Mouse (Mus musculus) heart, embryonic 11.5 days (tissue): ENCODE results near the gene Gm20388. TPM values are rescaled to one million over a fixed set of nuclear protein-coding genes. Genes with fewer than 3 reads are reported as not detected.
A peak's percentile ranks its signal among the peaks of the same experiment; 100 is the strongest.

Experiments
- ATAC-seq: fragments of 200-750 bp; cut with Nextera tagmentation; replicated peaks from 2 replicates; pipeline ENCODE4 v1.8.0; 2017; ENCODE audit warnings: moderate library complexity; ENCODE audit not compliant: insufficient number of reproducible peaks, low FRiP score, low TSS enrichment
- H3K27ac ChIP-seq: fragments of 300-500 bp; sonication (generic); 2 replicates; pipeline ENCODE4 v1.5.1; 2014; ENCODE audit warnings: mild to moderate bottlenecking, low read depth, low read length
- H3K27me3 ChIP-seq: fragments of 300-500 bp; sonication (generic); 2 replicates; pipeline ENCODE4 v1.6.1; 2014; ENCODE audit warnings: mild to moderate bottlenecking, low read length, mixed read lengths; ENCODE audit not compliant: control insufficient read depth, insufficient read depth
- H3K36me3 ChIP-seq: fragments of 300-500 bp; sonication (generic); 2 replicates; pipeline ENCODE4 v1.6.1; 2014; ENCODE audit warnings: mild to moderate bottlenecking, low read length, moderate library complexity, mixed read lengths; ENCODE audit not compliant: control insufficient read depth, insufficient read depth
- H3K4me1 ChIP-seq: fragments of 300-500 bp; sonication (generic); 2 replicates; pipeline ENCODE4 v1.6.1; 2014; ENCODE audit warnings: low read length; ENCODE audit not compliant: control insufficient read depth, insufficient read depth
- H3K4me2 ChIP-seq: fragments of 300-500 bp; sonication (generic); 2 replicates; pipeline ENCODE4 v1.6.1; 2014; ENCODE audit warnings: mild to moderate bottlenecking, moderate library complexity
- H3K4me3 ChIP-seq: fragments of 300-500 bp; sonication (generic); 2 replicates; pipeline ENCODE4 v1.5.1; 2014; ENCODE audit warnings: low read depth, low read length
- H3K9ac ChIP-seq: fragments of 300-500 bp; sonication (generic); 2 replicates; pipeline ENCODE4 v1.6.1; 2014; ENCODE audit warnings: mild to moderate bottlenecking, low read depth, low read length, moderate library complexity
- H3K9me3 ChIP-seq: fragments of 300-500 bp; sonication (generic); replicated peaks from 2 replicates; pipeline ENCODE4 v1.6.1; 2016; ENCODE audit warnings: low read length; ENCODE audit not compliant: control insufficient read depth
- WGBS: fragments of 180-500 bp; shearing (Covaris S2); extraction: QIAGEN DNeasy Blood & Tissue Kit; methylation state at CpG from one replicate; pipeline ENCODE4 v1.1.7; 2014; ENCODE audit not compliant: insufficient replicate concordance; 5-methylcytosine and 5-hydroxymethylcytosine counted together
- polyA plus RNA-seq: library from polyadenylated mRNA; unstranded; fragments of >200 nt; fragmentation: Nextera tagmentation; extraction: Ambion mirVana; gene quantifications from 2 replicates; pipeline ENCODE4 v1.2.1, GENCODE M21; 2014

The Gm20388 gene
- polyA plus RNA-seq, 1 experiment from 2014 or later, result 6.4 TPM

- Histone ChIP-seq H3K36me3 (peaks cover 52% of the 10 kb centered on the region), H3K27me3 (no peaks in the 10 kb centered on the region), H3K9me3 (no peaks in the 10 kb centered on the region; the same call in 1 of the 2 replicates), H3K9ac (no peak overlapping the region), H3K27ac (no peak overlapping the region), H3K4me2 (no peak overlapping the region), H3K4me1 (no peaks in the 10 kb centered on the region), H3K4me3 (no peak overlapping the region)
- ATAC-seq, result no peak
- WGBS, result 94% methylated on average over 5 of the region's 5 CpGs
These were observed 3591.6 kb downstream of the Gm20388 start for GRCm38 (mm10) chr8:123502192-123502591.

DNA sequence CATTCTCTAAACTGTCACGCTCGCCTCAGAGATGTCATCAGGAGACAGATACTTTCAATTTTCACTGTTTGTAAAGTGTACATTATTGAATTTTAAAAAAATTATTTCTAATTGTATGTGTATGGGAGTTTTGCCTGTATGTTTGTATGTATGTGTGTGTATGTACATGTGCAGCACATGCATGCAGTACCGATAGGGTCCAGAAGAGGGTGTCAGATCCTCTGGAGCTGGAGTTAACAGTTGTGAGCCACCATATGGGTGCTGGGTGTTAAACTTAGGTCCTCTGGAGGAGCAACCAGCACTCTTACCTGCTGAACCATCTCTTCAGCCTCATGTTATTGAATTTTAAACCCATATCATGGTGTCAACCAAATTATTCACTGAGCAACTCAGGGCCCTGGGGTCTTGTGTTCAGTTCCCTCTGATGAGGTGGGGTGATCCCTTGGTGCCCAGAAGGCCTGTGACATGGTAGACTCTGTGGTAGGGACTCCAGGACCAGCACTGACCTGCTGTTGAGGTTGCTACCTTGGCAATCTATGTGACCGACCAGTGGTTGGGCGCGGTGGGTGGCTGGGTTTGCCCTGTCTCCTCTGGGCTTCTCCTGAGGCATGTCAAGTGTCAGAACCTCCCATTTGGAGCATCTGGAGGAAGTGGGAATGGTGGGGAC, 3593.3 kb downstream of the Gm20388 start:
- Histone ChIP-seq H3K27ac (no peak overlapping the region), H3K4me1 (no peaks in the 10 kb centered on the region), H3K9me3 (no peaks in the 10 kb centered on the region; the same call in 1 of the 2 replicates), H3K36me3 (peaks cover 49% of the 10 kb centered on the region), H3K4me3 (no peak overlapping the region), H3K4me2 (no peak overlapping the region), H3K9ac (no peak overlapping the region), H3K27me3 (no peaks in the 10 kb centered on the region)
- 93% methylated on average over 6 of the region's 6 CpGs for WGBS
- ATAC-seq, result no peak

DNA sequence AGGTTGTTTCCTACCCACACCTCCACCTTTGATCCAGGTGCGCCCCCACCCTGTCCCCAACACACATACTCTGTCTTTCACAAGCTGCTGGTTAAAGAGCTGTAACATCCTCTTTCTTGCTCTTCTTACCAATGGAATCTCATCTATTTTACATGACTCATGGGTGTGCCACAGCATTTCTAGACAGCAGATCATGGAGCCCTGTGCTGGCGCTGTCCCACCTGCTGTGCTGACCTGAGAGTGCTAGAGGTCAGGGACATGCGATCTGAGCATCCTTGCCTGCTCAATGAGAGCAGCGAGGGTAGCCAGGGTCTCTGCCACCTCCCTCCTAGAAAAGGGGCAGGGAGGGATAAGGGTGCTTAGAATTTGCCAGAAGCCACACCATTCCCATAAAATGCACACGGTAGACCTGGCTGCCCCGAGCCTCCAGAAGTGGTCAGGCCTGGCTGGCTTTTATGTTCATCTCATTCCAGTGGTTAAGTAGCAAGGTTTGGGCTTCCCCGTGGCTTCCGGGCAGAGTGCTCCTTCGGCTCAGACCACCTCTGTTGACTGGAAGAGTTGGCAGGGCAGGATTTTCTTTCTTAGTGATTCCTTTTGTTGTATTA, 3594.1 kb downstream of the Gm20388 start:
- no peak overlapping the region for H3K9ac ChIP-seq
- H3K9me3 ChIP-seq, result no peaks in the 10 kb centered on the region; the same call in 1 of the 2 replicates
- H3K27me3 ChIP-seq, result no peaks in the 10 kb centered on the region
- H3K27ac ChIP-seq, result no peak overlapping the region
- H3K4me2 ChIP-seq, result no peak overlapping the region
- WGBS, result 91% methylated on average over 9 of the region's 9 CpGs
- no peak for ATAC-seq
- no peaks in the 10 kb centered on the region for H3K4me1 ChIP-seq
- peaks cover 43% of the 10 kb centered on the region for H3K36me3 ChIP-seq
- no peak overlapping the region for H3K4me3 ChIP-seq

DNA sequence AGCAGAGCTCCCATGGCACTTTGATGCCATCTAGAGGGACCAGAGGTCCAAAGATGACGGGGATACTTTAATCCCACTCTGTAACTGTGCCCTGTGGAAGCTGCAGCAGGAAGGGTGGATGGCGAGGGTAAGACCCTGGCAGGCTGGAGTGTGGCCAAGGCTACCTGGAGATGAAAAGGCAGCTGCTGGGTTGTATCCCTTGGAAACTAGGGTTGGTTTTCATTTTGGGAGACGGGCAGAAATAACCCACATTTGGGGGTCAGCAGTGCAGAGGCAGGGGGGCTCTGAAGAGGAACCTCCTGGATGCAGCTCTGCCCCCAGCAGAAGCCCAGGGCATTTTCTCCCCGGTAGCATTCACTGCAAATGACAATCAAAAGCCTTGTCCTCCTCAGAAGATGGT, 3594.6 kb downstream of the Gm20388 start:
- no peak overlapping the region for H3K27ac ChIP-seq
- peaks cover 38% of the 10 kb centered on the region for H3K36me3 ChIP-seq
- H3K9ac ChIP-seq, result no peak overlapping the region
- no peaks in the 10 kb centered on the region; the same call in 1 of the 2 replicates for H3K9me3 ChIP-seq
- no peak overlapping the region for H3K4me2 ChIP-seq
- WGBS, result 88% methylated on average over 4 of the region's 4 CpGs
- no peak for ATAC-seq
- no peak overlapping the region for H3K4me3 ChIP-seq
- no peaks in the 10 kb centered on the region for H3K27me3 ChIP-seq
- H3K4me1 ChIP-seq, result no peaks in the 10 kb centered on the region

- no peaks in the 10 kb centered on the region for H3K4me1 ChIP-seq
- no peaks in the 10 kb centered on the region; the same call in 1 of the 2 replicates for H3K9me3 ChIP-seq
- no peak overlapping the region for H3K4me3 ChIP-seq
- no peak overlapping the region for H3K9ac ChIP-seq
- ATAC-seq, result no peak
- H3K27me3 ChIP-seq, result no peaks in the 10 kb centered on the region
- H3K27ac ChIP-seq, result no peak overlapping the region
- H3K4me2 ChIP-seq, result no peak overlapping the region
- H3K36me3 ChIP-seq, result peaks cover 34% of the 10 kb centered on the region
- 90% methylated on average over 9 of the region's 9 CpGs for WGBS
These were observed 3595.1 kb downstream of the Gm20388 start for GRCm38 (mm10) chr8:123505695-123506094.

DNA sequence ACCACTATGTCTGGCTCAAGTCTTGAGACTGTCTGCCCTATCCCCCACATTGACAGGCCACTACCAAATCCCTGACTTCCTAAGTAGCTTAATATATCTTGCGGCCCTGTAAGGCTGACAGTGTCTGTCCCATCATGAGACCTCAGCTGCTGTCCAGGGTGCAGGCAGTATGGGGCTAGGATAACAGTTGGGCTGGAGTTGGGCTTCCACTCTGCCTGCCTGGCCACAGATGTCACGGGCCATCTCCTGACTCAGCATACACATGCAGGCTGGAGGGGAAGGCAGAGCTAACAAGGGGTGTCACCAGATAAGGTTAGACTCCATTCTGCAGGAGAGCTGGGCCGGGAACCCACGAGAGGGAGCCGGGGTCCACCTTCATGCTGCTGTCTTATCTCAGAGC, 3596.5 kb downstream of the Gm20388 start:
- no peaks in the 10 kb centered on the region for H3K27me3 ChIP-seq
- ATAC-seq, result no peak
- H3K27ac ChIP-seq, result no peak overlapping the region
- no peaks in the 10 kb centered on the region; the same call in 1 of the 2 replicates for H3K9me3 ChIP-seq
- no peak overlapping the region for H3K4me2 ChIP-seq
- H3K36me3 ChIP-seq, result peaks cover 24% of the 10 kb centered on the region
- H3K4me3 ChIP-seq, result no peak overlapping the region
- H3K9ac ChIP-seq, result no peak overlapping the region
- 78% methylated on average over 5 of the region's 5 CpGs for WGBS
- no peaks in the 10 kb centered on the region for H3K4me1 ChIP-seq

DNA sequence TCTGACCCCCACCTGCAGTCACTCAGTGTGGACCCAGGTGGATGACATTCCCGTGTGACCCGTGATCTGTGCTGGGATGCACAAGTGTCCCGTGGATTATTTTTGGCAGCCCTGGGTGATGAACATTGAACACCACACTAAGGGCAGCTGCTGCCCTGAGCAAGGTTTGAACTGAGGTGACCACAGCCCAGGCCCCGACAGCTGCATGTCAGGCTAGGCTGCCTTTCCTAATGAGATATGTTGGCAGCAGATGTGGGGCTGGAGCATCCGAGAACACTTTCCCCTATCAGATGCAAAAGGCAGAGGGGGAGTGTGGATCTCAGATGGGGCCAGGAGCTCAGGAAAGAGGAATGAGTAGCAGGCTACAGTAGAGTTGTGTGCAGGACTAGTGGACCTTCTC, 3600.2 kb downstream of the Gm20388 start:
- Histone ChIP-seq H3K4me1 (peaks cover 8% of the 10 kb centered on the region), H3K27ac (no peak overlapping the region), H3K9ac (no peak overlapping the region), H3K4me3 (no peak overlapping the region), H3K4me2 (no peak overlapping the region), H3K36me3 (peaks cover 5% of the 10 kb centered on the region), H3K27me3 (peaks cover 26% of the 10 kb centered on the region), H3K9me3 (no peaks in the 10 kb centered on the region)
- no peak for ATAC-seq
- 59% methylated on average over 5 of the region's 5 CpGs for WGBS

DNA sequence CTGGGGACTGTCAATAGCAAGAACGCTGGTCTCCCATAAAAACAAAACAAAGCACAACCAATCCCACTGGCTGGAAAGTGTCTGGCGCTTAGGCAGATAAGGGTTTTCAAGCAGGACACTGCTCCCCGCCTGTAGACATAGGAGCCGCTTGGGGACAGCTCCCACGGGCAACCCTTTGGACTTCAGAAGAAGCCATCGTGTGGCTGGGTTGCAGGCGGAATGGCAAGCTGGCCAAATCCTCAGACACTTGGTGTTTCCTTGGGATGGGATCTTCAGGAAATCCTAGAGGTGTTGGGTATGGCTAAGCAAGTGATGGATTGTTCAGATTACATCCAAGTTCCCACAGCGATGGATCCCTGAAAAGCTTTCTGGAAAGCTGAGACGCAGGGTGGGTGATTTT, 3603.5 kb downstream of the Gm20388 start:
- no peaks in the 10 kb centered on the region for H3K9me3 ChIP-seq
- H3K4me3 ChIP-seq, result peak overlapping the region; percentile 68
- H3K36me3 ChIP-seq, result no peaks in the 10 kb centered on the region
- H3K9ac ChIP-seq, result no peak overlapping the region
- peaks cover 9% of the 10 kb centered on the region for H3K4me1 ChIP-seq
- no peak overlapping the region for H3K27ac ChIP-seq
- H3K4me2 ChIP-seq, result peak overlapping the region; percentile 99
- peaks cover 36% of the 10 kb centered on the region for H3K27me3 ChIP-seq
- 3% methylated on average over 9 of the region's 9 CpGs for WGBS
- no peak for ATAC-seq
